Mouse (Mus musculus): ENCODE measurements at regions not wholly inside any gene's neighbourhood (a gene's known extent, or its start where the extent isn't known, plus 50 kb on each side); places are given as distances from the start of the nearest gene placed in this dataset.

DNA sequence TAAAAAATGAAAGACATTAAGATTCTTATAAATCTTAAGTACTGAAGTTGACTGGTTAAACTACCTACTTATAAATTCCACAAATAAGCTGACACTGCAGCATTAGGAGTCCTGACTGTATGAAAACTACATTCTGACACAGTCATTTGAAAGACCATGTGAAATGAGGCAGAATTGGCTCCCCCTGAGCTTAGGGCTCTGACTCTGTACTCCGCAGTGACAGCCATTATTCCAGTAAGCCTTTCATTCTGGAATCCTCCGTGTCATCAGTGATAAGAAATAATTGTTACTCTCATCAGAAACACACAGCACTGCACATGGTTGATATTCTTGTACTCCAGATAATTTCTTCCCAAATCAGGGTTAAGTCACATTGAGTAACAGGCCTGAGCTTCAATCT is 610.3 kb upstream of the Cox7c start:
- in situ Hi-C loops (cut with MboI, MseI): no loop called here

DNA sequence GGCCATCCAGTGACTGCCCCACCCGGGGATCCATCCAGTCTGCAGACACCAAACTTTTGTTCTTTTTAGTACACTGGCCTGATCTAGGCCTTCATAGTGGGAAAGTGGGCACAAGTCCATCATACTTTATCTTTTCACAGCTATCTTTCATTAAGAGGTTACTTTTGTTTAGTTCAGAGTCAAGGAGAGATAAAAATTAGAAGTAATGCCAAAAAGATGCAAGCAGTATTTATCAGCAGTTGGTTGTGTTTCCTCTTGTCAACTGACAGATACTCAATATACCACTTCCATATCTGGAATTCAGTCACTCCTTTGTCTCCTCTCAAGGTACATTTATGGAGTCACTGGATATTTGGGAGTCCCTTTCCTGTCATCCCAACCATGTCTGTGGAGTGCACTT is 575.1 kb upstream of the Cox7c start:
- in situ Hi-C loops (cut with MboI, MseI): loop anchor here (10.0 kb wide), 1 partner anchor 433 kb away; no protein-coding TSS in a partner anchor

DNA sequence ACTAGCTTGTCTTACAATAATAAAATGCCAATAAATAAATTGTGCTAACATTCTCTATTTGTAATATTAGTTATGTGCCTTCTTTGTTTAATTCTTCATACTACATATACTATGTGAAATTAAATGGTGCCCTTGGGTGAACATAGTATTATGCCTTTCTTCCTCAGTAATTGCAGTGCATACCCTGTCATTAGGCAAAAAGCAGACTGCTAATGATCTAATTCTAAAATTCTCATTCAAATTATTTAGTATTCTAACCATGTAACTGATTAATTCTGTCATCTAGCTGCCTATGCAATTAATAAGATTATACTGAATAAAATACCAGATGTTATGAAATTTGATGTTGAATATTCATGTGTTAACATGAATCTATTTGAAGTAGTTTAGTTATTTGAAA is 555.3 kb upstream of the Cox7c start:
- in situ Hi-C loops (cut with MboI, MseI): no loop called here

DNA sequence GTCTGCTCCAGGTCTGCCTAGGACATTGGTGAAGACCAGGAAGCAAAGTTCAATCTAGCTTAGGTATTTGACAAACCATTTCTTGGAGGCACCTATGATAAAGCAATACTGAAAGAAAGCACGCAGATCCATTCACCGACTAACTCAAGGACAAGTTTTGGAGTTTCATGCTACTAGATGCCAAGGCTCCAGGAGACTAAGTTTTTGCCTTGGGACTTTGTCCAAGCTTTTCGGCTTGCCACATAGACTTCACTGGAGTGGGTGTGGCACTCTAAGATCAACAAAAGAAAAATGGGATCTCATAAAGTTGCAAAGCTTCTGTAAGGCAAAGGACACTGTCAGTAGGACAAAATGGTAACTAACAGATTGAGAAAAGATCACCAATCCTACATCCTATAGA is 548.4 kb upstream of the Cox7c start:
- in situ Hi-C loops (cut with MboI, MseI): no loop called here

DNA sequence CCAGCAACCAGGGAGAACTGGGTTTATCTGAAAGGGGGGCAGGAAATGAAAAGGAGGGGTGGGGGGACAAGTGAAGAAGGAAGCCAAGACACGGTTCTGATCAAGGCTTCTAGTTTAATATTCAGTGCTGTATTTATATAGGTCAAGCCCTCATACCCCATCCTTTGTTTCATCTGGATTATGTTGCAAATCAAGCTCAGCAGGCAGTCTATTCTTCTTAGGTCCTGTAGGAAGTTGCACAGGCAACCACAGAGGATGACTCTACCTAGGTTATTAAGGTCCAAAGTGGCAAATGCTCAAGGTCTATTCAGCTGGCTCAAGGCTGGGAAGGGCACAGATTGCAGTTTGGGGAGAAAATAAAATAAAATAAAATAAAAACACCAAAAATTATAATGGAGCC is 525.2 kb upstream of the Cox7c start:
- in situ Hi-C loops (cut with MboI, MseI): no loop called here

DNA sequence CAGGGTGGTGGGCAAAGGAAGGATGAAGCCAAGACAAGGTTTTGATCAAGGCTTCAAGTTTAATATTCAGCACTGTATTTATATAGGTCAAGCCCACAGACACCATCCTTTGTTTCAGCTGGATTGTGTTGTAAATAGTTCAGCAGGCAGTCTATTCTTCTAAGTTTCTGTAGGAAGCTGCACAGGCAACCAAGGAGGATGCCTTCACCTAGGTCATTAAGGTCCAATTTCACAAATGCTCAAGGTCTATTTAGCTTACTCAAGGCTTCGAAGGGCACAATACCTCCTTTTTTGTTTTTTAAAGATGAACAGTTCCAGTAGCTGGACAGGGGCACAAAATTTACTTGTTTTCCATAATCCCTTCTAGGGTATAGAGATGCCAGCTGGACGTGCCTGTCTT is 508.9 kb upstream of the Cox7c start:
- in situ Hi-C loops (cut with MboI, MseI): no loop called here
